Mouse (Mus musculus) urinary bladder, postnatal 14 days (tissue): ENCODE results near the gene Plcg2.
A peak's percentile ranks its signal among the peaks of the same experiment; 100 is the strongest.

ENCODE experiments used
- DNase-seq: peaks from one replicate; pipeline ENCODE4 v3.0.0; 2021; ENCODE audit warnings: low spot score

Plcg2 gene

GRCm38 (mm10) chr8:117498179-117498914 is at the start of gene Plcg2:
Plcg2 (plus strand) TSS chr8:117498291.
- peak; percentile 46 for DNase-seq

GRCm38 (mm10) chr8:117451072-117451471 is 47.0 kb upstream of the Plcg2 start:
- DNase-seq = no peak

- no peak for DNase-seq
Measured at GRCm38 (mm10) chr8:117453974-117454373, 44.1 kb upstream of the Plcg2 start.

- peak; percentile 58 for DNase-seq
Measured at GRCm38 (mm10) chr8:117454516-117455116, 43.5 kb upstream of the Plcg2 start.

DNA sequence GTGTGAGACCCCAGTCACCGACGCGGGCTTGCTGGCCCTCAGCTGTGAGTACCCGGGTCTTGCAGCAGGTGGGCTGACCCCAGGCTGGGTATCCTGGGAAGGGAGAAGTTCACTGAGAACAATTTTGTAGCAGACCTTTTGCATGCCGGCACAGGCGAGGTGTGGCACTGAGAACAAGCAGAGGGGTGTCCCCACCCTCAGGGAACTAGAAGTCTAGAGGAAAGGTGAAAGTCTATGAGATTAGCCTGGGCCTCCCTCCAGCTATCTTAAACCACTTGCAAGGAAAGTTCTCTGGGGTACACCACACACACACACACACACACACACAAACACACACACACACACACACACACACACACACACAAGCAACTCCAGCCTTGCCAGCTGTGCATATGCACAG is 42.4 kb upstream of the Plcg2 start:
- peak; percentile 18 for DNase-seq

DNA sequence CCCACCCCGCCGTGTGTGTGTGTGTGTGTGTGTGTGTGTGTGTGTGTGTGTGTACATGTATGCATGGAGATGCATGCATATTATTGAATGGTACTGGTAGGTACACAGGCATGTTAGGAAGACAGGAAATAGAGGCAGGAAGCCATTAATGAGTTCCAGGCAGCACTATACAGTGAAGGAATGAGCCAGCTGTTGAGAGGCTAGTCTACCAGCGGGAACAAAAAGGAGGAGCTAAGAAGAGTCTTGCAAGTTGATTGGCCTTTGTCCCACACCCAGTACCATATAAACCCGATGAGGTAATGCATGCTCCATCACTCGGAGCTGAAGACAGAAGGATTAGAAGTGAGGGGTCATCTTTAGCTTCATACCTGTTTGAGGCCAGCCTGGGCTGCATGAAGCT is 39.7 kb upstream of the Plcg2 start:
- no peak for DNase-seq

DNA sequence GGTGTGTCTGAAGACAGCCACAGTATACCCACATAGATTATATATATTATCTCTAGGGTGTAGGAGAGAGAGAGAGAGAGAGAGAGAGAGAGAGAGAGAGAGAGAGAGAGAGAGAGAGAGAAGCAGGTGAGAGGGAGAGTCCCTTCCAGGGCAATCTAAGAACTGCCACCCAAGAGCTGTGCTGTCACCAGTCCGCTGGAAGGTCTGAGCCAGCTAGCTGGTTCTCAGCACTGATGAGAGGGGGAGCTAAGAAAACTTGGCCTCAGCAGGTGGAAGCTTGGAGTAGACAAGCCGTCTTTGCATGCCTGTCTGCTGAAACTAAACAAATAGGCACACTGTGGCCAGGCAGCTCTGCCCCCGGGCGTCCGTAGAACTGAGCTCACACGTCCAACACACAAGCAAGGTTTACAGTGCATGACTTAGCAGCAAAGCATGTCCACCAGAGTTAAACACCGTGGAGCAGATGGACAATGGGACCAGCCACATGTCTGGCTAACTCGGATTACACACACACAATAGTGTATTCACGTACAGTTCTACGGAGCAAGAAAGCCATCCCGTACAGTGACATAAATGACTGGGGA is 35.3 kb upstream of the Plcg2 start:
- peak; percentile 34 for DNase-seq

GRCm38 (mm10) chr8:117464525-117464924 is 33.6 kb upstream of the Plcg2 start:
- no peak for DNase-seq

DNA sequence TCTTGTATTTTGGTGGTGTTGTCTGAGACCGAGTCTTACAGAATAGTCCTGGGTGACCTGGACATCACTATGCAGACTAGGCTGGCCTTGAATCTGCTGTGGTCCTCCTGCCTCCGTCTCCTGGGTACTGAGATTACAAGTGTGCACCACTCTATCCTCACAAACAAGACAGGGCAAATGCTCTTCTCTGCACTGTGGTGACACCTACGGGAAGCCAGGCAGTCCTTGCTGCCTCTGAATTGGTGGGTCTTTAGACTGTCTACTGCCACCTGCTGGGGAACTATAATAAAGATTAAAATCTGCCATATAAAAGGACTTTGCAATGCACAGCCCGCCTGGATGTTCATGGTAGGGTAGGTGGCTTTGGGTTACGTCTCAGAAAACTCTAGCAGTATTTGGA is 32.8 kb upstream of the Plcg2 start:
- peak; percentile 70 for DNase-seq

- DNase-seq = no peak
Measured at GRCm38 (mm10) chr8:117467466-117467865, 30.6 kb upstream of the Plcg2 start.

DNA sequence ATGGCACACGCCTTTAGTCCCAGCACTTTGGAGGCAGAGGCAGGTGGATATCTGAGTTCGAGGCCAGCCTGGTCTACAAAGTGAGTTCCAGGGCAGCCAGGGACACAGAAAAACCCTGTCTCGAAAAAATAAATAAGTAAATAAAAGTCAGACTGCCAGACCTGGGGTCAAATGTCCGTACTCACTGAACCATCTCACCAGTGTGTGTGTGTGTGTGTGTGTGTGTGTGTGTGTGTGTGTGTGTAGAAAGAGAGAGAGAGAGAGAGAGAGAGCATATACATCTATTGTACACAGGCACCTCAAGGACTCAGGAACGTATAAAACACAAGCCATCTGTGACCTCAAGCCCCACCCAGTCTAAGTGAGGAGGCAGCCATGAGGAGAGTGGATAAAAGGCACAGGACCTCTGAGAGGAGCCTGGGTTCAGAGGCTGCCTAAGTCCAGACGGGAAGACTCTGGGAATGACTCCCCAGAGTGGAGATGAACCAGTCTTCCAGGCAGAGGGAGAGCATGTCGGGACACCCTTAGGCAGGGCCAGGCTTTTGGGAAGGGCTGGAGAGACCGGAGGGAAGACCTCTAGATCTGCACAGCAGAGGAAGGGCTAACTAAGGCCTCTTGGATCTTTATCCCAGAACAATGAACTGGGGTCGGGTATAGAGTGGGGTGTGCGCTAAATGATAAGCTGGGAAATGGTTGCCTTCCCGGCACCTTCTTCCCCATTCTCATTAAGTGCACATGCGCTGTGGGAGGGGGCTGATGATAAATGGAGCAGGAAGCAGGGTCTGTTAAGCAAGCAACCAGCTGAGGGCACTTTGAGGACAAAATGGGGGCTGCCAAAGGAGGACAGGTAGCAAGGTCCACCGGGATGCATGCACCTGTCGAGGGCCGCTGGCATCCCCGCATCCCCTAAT is 28.4 kb upstream of the Plcg2 start:
- no peak for DNase-seq

DNA sequence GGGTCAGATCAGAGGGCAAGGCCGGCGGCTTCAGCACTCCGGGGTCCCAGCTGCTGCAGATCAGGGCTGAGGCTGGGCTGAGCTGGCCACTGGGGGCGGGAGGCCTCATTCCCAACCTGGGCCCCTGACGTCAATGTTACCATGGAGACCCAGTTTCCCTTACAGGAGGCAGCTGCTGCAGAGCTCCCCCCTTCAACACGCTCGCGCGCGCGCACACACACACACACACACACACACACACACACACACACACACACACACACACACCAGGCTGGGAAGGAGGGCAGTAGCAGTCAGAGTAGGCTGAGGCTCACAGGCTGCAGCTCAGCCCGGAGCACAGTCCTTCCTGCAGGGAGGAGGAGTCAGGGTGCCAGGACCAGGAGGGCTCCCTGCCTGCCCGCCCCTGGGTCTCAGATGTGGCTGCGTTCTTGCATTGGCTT is 27.7 kb upstream of the Plcg2 start:
- peak; percentile 60 for DNase-seq

- DNase-seq = peak; percentile 76
Measured at GRCm38 (mm10) chr8:117471174-117471573, 26.9 kb upstream of the Plcg2 start.

DNA sequence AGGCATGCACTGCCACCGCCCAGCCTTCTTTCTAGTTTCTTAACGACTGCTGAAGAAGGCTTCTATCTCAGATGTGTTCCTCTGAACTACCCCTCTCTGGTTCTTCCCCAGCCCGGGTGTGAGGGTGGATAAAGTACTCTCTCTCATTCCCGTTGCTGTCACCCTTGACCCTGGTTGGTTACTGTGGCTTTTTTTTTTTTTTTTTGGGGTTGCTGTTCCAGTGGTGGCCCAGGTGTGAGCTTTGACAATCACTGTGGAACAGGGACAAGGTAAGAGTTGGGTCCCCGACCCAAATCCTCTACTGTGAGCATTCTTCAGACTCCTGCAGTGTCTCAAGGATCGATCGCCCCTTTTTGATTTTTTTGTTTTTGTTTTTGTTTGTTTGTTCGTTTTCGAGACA is 26.4 kb upstream of the Plcg2 start:
- no peak for DNase-seq

GRCm38 (mm10) chr8:117472332-117472731 is 25.8 kb upstream of the Plcg2 start:
- no peak for DNase-seq

DNA sequence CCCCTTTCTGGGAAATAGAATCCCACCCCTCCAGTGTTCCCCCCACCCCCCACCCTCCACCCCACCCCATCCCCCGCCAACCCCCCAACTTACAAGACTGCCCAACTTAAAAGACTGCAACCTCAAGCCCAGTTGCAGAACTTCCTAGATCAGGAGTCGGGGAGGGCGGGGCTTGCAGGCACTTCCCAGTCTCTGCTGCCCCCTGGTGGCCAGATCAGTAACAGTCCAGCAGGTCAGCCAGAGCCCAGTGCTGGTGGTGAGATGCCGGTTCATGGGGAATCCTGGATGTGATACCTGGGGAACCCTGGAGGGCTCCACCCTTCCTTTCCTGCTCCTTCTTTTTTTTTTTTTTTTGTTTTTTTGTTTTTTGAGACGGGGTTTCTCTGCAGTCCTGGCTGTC is 23.1 kb upstream of the Plcg2 start:
- DNase-seq = peak; percentile 93

GRCm38 (mm10) chr8:117475819-117476218 is 22.3 kb upstream of the Plcg2 start:
- no peak for DNase-seq

- DNase-seq = no peak
Measured at GRCm38 (mm10) chr8:117478082-117478481, 20.0 kb upstream of the Plcg2 start.

- no peak for DNase-seq
Measured at GRCm38 (mm10) chr8:117479996-117480395, 18.1 kb upstream of the Plcg2 start.

DNA sequence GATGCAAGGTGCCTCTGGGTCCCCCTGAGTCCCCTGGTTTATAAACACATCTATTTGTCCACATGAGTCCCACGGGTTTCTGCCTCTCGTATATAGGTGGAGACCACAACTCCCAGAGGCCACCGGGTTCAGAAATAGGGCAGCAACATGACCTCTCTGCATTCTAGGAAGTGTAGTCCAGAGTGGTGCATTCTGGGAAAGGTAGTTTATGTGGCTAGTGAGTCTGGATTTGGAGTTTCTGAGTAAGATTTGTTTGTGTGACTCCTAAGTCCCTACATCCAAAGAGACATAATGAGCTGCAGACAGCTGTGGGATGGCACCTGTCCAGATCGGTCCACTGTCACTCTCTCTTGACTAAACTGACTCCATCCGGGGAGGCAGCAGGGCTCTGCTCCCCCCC is 17.6 kb upstream of the Plcg2 start:
- no peak for DNase-seq

DNA sequence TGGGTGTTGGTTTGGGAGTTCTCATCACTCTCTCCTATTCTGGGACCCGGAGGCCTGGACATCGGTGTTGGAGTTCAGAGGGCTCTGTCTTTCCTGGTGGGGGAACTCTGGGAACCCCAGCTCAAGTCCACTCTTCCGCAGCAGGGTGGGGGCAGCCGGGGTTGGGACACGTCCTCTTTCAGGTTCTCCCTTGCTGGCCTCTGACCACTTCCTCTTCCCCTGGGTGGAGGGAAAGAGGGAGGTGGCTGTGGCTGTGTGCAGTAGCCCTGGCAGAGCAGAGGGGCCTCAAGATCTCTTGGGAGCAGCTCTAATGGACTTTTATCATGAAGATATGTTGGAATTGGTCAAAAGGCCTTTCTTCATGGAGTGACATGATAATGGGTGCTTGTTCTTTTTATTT is 16.3 kb upstream of the Plcg2 start:
- peak; percentile 17 for DNase-seq

GRCm38 (mm10) chr8:117484731-117485130 is 13.4 kb upstream of the Plcg2 start:
- no peak for DNase-seq
